Mouse (Mus musculus) megakaryocyte progenitor cell, adult 5-6 weeks (primary cell): ENCODE results near the gene Apba2. TPM values are rescaled to one million over a fixed set of nuclear protein-coding genes. Genes with fewer than 3 reads are reported as not detected.

Experiments used
- ATAC-seq: replicated peaks from 2 replicates; pipeline ENCODE4 v1.8.0; 2016; ENCODE audit warnings: mild to moderate bottlenecking, moderate TSS enrichment, inconsistent platforms; ENCODE audit not compliant: poor library complexity
- total RNA-seq, 2 experiments: library from RNA; stranded (forward) in 1 of 2; stranded (reverse) in 1 of 2; fragments of 157-497, 149-512 nt in 1 of 2; fragments of 200-1000 nt in 1 of 2; gene quantifications; 2 replicates each; pipeline versions ENCODE4 v1.2.3 to v1.2.4; 2015 to 2017

Gene Apba2
- total RNA-seq (2015) (not detected in 2 replicates), total RNA-seq (2017) (not detected in 2 replicates)

- ATAC-seq: peak; percentile 50; the same call in 1 of the 2 replicates
Observed at GRCm38 (mm10) chr7:64501536-64502270, at the start of gene Apba2. TSS of gene Apba2 (plus strand) at chr7:64501706.

DNA sequence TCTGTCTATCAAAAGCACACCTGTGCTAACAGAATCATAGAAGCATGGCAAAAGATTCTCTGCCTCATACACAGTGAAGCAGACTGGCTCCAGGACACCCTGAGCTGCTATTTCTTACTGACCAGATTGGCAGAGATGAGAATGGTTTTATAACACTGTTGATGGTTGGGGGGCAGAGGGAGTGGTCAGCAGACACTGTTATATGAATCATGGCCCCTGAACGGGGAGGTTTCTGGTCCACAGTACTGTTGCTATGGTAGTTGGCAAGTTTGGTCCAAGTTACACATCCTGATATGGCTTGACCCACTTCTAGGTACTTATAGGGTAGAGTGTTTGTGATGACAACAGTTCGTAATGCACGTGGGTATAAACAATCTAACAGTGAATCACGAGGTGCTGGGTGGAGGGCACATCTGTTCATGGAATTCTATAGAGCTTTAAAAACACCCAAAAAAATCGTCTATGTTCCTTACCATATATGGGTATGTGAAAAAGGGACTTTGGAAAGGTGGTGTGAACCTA is 49.6 kb upstream of the Apba2 start:
- no peak for ATAC-seq

GRCm38 (mm10) chr7:64452471-64453222 is 48.9 kb upstream of the Apba2 start:
- ATAC-seq: no peak

GRCm38 (mm10) chr7:64456176-64456575 is 45.3 kb upstream of the Apba2 start:
- ATAC-seq: no peak

GRCm38 (mm10) chr7:64456676-64457075 is 44.8 kb upstream of the Apba2 start:
- no peak for ATAC-seq

DNA sequence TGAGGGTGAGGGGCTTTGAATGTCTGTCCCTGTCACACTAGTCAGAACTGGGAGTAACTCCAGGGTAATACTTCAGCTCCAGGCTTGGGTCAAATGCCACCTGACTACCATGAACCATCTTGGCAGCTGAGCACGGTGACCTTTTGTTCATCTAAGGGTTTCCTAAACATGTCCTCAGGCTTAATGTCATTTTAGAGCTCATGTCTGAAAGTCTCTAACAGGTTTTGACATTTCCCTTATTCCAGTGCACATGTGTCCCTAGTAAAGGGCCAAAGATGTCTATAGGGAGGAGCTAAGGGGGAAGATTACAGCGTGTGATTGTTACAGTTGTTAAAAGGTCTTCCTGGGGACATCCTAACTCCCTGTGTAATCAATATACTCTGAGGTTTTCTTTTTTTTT is 43.7 kb upstream of the Apba2 start:
- no peak for ATAC-seq

GRCm38 (mm10) chr7:64497438-64497837 is 4.1 kb upstream of the Apba2 start:
- peak; percentile 71 for ATAC-seq

DNA sequence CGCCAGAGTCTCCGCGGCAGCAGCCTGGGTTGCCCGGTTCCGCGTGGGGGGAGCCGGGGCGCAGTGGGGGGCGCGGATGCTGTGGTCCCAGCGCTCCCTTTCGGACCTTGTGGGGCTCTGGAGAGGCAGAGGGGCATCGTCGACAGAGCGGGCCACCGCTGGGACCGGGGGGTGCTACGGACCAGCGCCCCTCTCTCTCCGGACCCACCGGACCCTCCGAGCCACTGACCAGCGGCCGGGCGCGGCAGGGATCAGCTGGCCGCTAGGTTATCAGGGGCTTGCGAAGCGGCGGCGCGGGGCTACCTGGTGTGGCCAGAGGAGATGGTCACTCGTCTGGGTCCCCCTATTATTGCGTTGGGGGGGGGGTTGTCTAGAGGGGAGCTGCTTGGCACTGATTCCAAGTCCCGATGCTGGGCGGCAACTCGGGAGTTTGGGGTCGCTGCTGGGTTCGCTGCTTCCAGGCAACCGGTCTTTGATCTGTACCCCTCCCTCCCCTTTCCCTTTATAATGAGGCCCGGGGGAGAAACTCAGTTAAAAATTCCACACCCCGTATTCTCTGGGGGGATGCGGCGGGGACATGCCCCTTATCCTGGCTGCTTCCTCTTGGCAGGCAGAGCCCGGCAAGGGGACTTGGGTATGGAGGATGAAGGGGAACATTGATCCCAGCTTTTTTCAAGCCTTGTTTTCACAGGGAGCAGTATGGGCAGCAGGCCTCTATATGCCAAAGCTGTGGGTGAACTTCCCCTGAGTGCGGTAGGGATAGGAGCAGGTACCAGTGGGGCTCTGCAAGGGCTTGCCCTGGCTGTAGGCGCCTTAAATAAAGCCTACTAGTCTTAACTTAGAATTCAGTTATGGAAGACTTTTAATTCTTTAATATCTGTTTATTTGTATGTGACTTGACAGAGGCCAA is 1.0 kb downstream of the Apba2 start:
- ATAC-seq: no peak

DNA sequence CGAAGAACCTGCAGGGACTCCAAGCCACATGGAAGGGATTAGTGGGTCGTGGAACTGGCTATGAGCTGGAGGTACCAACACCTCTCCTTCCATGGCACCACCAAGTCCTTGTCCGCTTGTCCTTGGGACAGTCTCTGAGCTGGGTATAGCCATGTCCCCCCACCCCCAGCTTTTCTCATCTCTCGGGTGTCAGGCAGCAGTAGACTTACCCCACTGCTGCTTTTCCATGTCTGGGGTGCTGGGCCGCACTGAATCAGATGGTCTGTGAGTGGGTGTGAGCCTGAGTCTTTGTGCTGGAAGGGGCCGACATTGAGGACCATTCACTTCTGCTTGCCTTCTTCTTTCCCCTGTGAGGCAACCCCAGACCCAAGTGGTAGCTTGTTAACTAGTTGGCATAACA is 2.1 kb downstream of the Apba2 start:
- ATAC-seq: no peak

GRCm38 (mm10) chr7:64504691-64505231 is 3.3 kb downstream of the Apba2 start:
- ATAC-seq: no peak

- no peak for ATAC-seq
Observed at GRCm38 (mm10) chr7:64505571-64505970, 4.1 kb downstream of the Apba2 start.

DNA sequence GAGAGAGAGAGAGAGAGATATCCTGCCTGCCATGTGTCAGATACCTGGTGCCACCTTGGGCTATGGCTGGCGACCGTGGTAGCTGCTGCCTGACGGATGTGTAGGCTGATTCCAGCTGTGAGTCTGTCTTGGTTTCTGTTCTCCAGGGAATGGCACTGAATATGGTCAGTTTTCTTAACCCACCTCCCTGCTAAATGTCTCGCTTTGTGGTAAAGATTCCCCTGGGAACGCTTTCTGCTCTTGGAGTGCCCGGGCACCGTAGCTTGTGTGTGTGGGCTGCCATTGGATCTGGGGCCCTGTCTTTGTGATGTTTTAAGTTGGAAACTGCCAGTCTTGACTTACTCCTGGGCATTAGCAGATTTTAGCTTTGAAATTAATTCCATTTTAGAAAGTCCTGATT is 7.3 kb downstream of the Apba2 start:
- no peak for ATAC-seq

GRCm38 (mm10) chr7:64509911-64510310 is 8.4 kb downstream of the Apba2 start:
- ATAC-seq: no peak

DNA sequence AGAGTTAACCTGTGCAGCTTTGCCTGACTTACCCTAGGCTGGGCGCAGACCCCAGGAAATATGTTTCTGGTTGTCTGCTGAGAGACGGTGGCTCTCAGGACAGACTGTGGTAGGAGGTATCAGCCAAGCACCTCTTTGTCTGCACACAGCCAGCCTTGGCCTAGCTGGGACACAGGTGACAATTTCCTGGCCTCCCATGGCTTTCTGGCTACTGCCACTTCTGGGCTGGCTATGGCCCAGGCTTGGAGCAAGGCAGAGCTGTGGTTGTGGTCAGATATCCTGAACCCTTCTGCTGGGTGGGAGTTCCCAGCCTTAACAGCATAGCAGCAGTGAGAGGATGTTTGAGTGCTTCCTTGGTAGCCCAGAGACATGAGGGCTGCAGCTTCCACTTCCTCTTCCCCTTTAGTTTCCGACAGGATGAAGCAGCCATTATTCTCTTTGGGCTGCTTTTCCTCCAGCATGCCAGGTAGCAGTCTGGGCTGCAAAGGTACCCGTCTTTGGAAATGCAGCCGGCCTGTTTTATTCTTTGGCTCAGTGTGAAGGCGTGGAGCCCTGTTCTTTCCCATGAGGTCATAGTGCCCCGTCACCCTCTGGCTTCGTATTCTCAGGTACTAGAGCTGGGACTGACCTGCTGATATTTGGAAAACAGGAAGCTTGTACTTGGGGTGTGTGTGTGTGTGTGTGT is 9.2 kb downstream of the Apba2 start:
- ATAC-seq: no peak

DNA sequence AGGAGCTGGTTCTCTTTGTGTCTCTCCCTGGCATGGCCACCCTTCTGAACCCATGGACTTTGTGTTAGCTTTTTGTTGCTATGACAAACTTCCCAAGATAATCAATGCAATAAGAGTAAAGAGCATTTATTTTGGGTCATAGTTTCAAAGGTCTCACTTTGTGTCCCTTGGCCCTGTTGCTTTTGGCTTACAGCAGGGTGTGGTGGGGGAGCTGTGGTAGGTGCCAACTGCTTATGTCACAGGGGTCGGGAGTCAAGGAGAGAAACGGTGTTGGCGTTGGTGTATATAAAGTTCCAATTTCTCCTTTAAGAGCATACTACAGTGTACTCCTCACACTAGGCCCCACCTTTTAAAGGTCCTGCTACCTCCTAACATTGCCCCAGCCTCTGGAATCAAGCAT is 12.1 kb downstream of the Apba2 start:
- no peak for ATAC-seq

DNA sequence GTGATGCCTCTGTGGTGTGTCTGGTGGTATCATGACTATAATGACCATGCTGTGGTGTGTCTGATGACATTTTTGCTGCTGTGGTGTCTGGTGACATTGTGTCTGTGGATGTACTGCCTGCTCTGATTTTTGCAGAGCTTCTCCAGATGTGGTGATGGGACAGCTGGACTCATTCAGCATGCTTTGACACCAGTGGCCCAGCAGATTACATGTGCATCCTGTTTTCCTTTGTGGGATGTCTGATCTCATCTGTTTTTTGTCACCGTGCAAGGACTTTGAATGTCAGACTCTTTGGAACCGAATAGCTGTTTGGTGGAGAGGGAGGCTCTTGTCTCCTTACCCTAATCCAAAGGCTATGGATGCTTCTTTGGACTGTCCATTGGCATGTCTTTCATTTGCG is 13.8 kb downstream of the Apba2 start:
- ATAC-seq: no peak

GRCm38 (mm10) chr7:64515891-64516290 is 14.4 kb downstream of the Apba2 start:
- no peak for ATAC-seq

GRCm38 (mm10) chr7:64519091-64519490 is 17.6 kb downstream of the Apba2 start:
- ATAC-seq: no peak

DNA sequence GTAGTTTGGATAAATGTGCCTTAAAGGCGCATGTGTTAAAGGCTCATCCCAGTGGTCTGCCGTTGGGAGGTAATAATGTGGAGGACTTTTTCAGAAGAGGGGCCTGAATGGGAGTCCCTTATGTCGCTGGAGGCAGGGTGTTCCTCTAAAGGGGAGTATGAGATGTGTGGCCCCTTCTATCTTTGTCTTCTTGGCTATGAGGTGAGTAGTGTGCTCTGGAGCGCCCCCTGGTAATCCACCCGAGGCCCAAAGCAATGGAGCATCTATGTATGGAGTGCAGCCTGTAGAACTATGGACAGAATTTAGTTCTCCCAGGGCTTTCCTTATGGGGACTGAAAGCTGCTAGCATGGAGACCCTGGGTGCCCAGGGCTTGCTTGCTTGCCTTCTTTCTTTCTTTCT is 18.0 kb downstream of the Apba2 start:
- ATAC-seq: no peak

GRCm38 (mm10) chr7:64521695-64522408 is 20.3 kb downstream of the Apba2 start:
- ATAC-seq: no peak
